Mouse (Mus musculus) ES-Bruce4 (cell line): ENCODE data around the gene Rec8. TPM values are rescaled to one million over a fixed set of nuclear protein-coding genes. Genes with fewer than 3 reads are reported as not detected.

Source experiments
- H3K27ac ChIP-seq: 2 replicates; pipeline ENCODE4 v1.5.1; 2012; ENCODE audit warnings: low read length, inconsistent platforms; ENCODE audit not compliant: insufficient read depth
- H3K27me3 ChIP-seq: 2 replicates; pipeline ENCODE4 v1.6.1; 2012; ENCODE audit warnings: mild to moderate bottlenecking, low read length, inconsistent platforms; ENCODE audit not compliant: control insufficient read depth, poor library complexity, insufficient read depth, severe bottlenecking
- H3K36me3 ChIP-seq: 2 replicates; pipeline ENCODE4 v1.6.1; 2012; ENCODE audit warnings: inconsistent platforms, mild to moderate bottlenecking, low read length, moderate library complexity; ENCODE audit not compliant: control insufficient read depth, poor library complexity, insufficient read depth, severe bottlenecking
- H3K4me1 ChIP-seq: one replicate; pipeline ENCODE4 v1.8.1; 2011; ENCODE audit warnings: low read length; ENCODE audit not compliant: control insufficient read depth, insufficient read depth
- H3K4me3 ChIP-seq: 2 replicates; pipeline ENCODE4 v1.5.1; 2011; ENCODE audit warnings: low read depth, mild to moderate bottlenecking, low read length
- H3K9ac ChIP-seq: 2 replicates; pipeline ENCODE4 v1.6.1; 2012; ENCODE audit warnings: low read depth, mild to moderate bottlenecking, inconsistent platforms; ENCODE audit not compliant: poor library complexity, severe bottlenecking
- H3K9me3 ChIP-seq: replicated peaks from 2 replicates; pipeline ENCODE4 v1.6.1; 2012; ENCODE audit warnings: mild to moderate bottlenecking, low read length, inconsistent platforms; ENCODE audit not compliant: control insufficient read depth, poor library complexity, insufficient read depth, severe bottlenecking
- CTCF ChIP-seq: IDR thresholded peaks from one replicate; pipeline ENCODE4 v1.8.1; 2011; ENCODE audit warnings: low read depth, low read length
- EP300 ChIP-seq: IDR thresholded peaks from 2 replicates; pipeline ENCODE4 v1.6.1; 2011; ENCODE audit warnings: low read depth, low read length; ENCODE audit not compliant: insufficient read depth
- POLR2A ChIP-seq: IDR thresholded peaks from one replicate; pipeline ENCODE4 v1.8.1; 2011; ENCODE audit warnings: low read length; ENCODE audit not compliant: insufficient read depth
- polyA plus RNA-seq: library from polyadenylated mRNA; stranded (reverse); fragments of >200 nt; gene quantifications from 2 replicates; pipeline ENCODE4 v1.2.4, GENCODE M21; 2011; ENCODE audit warnings: low read depth; ENCODE audit not compliant: missing spikeins, insufficient read depth, insufficient read length

The Rec8 gene
- polyA plus RNA-seq, 1 experiment = 16.4 TPM

DNA sequence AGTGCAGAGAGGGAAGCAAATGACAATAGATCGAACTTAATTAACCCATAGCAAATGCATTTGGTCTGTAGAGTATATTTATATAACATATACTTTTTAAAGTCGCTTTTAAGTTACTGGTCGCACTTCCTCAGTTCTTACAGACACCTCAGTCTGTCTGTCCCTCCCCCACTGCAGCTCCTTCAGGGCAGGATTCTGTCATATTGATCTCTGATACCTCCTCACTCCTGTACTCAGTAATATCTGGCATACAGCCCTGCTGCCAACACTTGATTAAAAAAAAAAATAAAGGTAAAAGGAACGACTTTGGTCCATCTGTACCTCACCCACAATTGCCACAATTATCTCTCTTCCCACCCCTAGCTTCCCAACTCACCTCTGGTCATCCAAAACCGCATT, 33.5 kb upstream of the Rec8 start:
- Histone ChIP-seq H3K4me1 (peaks cover 3% of the 10 kb centered on the region), H3K9me3 (no peaks in the 10 kb centered on the region), H3K9ac (peak overlapping the region; percentile 7; the same call in 1 of the 2 replicates), H3K27ac (no peak overlapping the region), H3K4me3 (peak overlapping the region; percentile 65), H3K36me3 (peaks cover 9% of the 10 kb centered on the region), H3K27me3 (no peaks in the 10 kb centered on the region)
- TF ChIP-seq EP300 (no peak), CTCF (no peak), POLR2A (no peak)

DNA sequence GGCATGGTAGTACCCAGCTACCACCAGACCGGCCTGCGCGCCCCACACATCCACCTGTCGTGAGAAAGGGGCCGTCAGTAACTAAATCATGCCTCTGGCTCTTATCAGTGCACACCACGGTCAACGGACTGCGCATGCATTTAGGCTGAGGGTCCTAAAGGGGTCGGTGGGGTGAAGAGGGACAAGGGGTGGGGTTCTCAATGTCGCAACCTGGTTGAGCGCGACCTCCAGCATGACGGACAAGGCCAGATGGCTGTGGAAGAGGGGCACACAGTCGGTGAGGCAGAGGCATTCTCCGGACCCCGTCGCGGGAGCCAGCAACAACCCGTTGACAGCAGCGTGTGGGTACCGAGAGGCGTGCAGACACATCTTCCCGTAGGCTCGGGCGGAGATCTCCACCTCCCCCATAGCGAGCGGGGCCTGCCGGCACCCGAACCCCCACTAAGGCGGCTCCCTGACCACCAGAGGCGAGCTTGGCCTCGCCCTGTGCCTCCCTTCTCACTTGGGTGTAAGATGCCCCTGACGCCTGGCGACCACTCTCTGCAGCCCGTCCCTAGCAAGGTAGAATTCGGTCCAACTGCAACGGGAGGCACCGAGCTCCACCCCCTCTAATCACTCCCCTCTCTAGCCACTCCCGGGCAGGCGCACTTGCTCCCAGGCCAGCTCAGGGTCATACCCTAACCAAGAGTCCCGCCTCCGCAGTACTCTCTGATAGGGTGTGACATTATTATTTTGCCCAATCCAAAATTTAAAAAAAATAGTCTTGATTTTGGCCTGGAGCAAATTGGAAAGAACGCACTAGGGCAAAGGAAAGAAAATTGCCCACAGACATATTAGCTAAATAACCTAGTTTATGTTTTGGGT, 32.9 kb upstream of the Rec8 start, which contains the start of gene Emc9:
Gene Emc9, minus strand, starts transcription at position 601 of the 864 bp plus-strand sequence.
- peak within 1 kb of the TSS; percentile 65 for H3K27ac ChIP-seq
- H3K4me3 ChIP-seq = peak within 1 kb of the TSS; percentile 65
- peaks cover under 1% of the 10 kb centered on the region for H3K4me1 ChIP-seq
- no peaks in the 10 kb centered on the region for H3K27me3 ChIP-seq
- peaks cover 9% of the 10 kb centered on the region for H3K36me3 ChIP-seq
- H3K9ac ChIP-seq = peak within 1 kb of the TSS; percentile 29
- H3K9me3 ChIP-seq = no peaks in the 10 kb centered on the region
- no peak for TF ChIP-seq CTCF
- TF ChIP-seq POLR2A = peak; percentile 27
- TF ChIP-seq EP300 = no peak

DNA sequence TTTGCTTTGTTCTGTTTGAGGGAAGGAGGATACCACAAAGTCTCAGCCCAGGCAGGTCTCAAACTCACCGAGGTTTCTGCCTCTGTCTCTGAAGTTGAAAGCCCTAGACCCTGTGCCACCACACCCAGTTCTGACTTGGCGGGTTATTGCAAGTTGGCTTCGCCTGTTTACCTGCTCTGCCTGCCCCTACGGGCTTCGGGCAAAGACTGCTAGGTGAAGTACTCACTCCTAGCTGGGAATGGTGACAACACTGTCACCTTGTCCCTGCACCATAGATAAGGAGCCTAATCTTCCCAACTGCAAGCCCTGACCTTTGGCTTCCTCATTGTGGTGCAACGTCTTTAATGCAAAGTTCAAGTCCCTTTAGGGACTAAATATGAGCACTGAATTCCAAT, 32.3 kb upstream of the Rec8 start:
- H3K27me3 ChIP-seq = no peaks in the 10 kb centered on the region
- H3K36me3 ChIP-seq = peaks cover 9% of the 10 kb centered on the region
- no peaks in the 10 kb centered on the region for H3K4me1 ChIP-seq
- TF ChIP-seq CTCF (no peak), POLR2A (no peak), EP300 (no peak)
- H3K4me3 ChIP-seq = peak overlapping the region; percentile 20; the same call in 1 of the 2 replicates
- H3K9ac ChIP-seq = peak overlapping the region; percentile 29; the same call in 1 of the 2 replicates
- H3K9me3 ChIP-seq = no peaks in the 10 kb centered on the region
- H3K27ac ChIP-seq = peak overlapping the region; percentile 65

DNA sequence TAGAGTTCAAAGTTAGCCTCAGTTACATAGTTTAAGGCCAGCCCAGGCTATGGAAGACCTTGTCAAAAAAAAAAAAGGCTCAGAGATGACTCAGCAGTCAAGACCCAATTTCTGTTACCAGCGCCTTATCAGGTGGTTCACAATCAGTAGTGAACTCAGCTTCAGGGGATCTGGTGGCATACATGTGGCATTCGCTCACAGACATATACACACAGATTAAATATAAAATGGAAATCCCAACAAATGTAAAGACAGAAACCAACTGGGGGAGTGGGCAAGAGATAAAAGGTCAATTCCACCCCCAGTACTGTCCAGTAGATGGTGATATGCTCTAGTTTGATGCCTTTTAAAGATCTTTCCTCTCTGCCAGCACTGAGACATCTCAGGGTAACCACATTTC, 31.7 kb upstream of the Rec8 start:
- no peak overlapping the region for H3K27ac ChIP-seq
- H3K4me3 ChIP-seq = no peak overlapping the region
- H3K4me1 ChIP-seq = no peaks in the 10 kb centered on the region

DNA sequence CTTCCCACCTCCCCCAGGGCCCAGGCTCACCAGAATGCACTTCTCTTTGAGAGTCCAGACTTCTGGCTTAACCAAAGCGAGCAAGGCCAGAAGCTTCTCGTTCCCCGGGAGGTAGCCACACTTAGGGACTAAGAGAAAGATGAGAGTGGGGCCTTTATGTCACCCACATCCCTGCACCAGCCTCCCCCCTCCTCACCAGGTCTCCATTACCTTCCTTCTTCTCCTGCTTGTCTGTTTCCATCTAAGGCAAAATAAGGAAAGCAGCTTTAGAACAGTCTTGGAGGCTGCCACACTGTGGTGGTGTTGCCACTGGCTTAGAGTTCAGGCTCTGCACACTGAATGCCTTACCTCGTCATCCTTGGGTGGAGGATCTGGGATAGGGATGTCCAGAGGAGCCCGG, 28.6 kb upstream of the Rec8 start:
- no peak overlapping the region for H3K27ac ChIP-seq
- H3K4me3 ChIP-seq = no peak overlapping the region
- H3K9me3 ChIP-seq = no peaks in the 10 kb centered on the region
- TF ChIP-seq CTCF (no peak), POLR2A (no peak), EP300 (no peak)
- no peaks in the 10 kb centered on the region for H3K4me1 ChIP-seq
- no peak overlapping the region for H3K9ac ChIP-seq
- H3K36me3 ChIP-seq = no peaks in the 10 kb centered on the region; the same call in 1 of the 2 replicates
- H3K27me3 ChIP-seq = no peaks in the 10 kb centered on the region

More for the DNA sequence above, 31.7 kb upstream of the Rec8 start:
- TF ChIP-seq POLR2A = no peak
- no peak for TF ChIP-seq CTCF
- TF ChIP-seq EP300 = no peak
- H3K9ac ChIP-seq = peak overlapping the region; percentile 29; the same call in 1 of the 2 replicates
- no peaks in the 10 kb centered on the region for H3K9me3 ChIP-seq
- peaks cover 3% of the 10 kb centered on the region; the same call in 1 of the 2 replicates for H3K36me3 ChIP-seq
- no peaks in the 10 kb centered on the region for H3K27me3 ChIP-seq

DNA sequence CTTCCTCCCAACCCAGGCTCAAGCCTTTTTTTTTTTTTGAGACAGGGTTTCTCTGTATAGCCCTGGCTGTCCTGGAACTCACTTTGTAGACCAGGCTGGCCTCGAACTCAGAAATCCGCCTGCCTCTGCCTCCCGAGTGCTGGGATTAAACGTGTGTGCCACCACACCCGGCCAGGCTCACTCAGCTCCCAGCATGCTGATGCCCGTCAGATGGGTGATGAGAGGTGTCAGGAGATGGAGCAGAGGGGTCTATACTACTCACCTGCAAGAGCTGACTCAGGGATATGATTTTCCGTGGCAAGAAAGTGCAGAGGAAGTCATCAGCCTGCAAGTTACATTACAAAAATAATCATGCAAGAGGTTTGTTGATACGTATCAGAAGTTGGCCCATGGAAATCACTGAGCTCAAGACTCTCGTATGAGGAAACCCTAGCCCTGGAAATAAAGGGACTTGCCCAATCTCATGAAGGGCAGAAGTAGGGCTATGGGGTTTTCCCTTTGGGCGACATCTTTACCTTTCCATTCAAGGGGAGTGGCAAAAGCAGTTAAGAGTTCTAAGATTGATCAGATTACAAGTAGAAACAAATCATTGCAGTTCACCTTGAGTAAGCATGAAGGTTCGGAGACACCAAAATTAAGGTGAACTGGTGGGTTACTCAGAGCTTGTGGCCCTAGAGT, 27.9 kb upstream of the Rec8 start:
- Histone ChIP-seq H3K27ac (0 out of 2 replicates have a peak overlapping the region, but pooled peaks have one; percentile 9), H3K9me3 (no peaks in the 10 kb centered on the region), H3K4me1 (no peaks in the 10 kb centered on the region), H3K36me3 (peaks cover 5% of the 10 kb centered on the region), H3K4me3 (no peak overlapping the region), H3K9ac (peak overlapping the region; percentile 89), H3K27me3 (no peaks in the 10 kb centered on the region)
- TF ChIP-seq POLR2A (no peak), CTCF (no peak), EP300 (no peak)
